Mouse (Mus musculus): Measurements from ENCODE around the gene Vti1a.

GRCm38 (mm10) chr19:55607725-55608124, 291.6 kb downstream of the Vti1a start:
- TF ChIP-seq POLR2A (IDR thresholded peaks at IDR 0.05; ENCODE audit: borderline replicate concordance, insufficient read depth, low read length) = no peak
- TF ChIP-seq CTCF (IDR thresholded peaks at IDR 0.05; ENCODE audit: borderline replicate concordance, insufficient read depth, low read depth, low read length) = no peak
